Mouse (Mus musculus) embryonic fibroblast, embryonic 13.5 days (primary cell): ENCODE measurements around the gene Slc31a1. TPM values are rescaled to one million over a fixed set of nuclear protein-coding genes. Genes with fewer than 3 reads are reported as not detected.

Experiments used
- H3K27ac ChIP-seq: 2 replicates; pipeline ENCODE4 v1.5.1; 2012; ENCODE audit warnings: low read length, control low read depth, inconsistent platforms; ENCODE audit not compliant: insufficient read depth
- H3K4me1 ChIP-seq: 2 replicates; pipeline ENCODE4 v1.6.1; 2011; ENCODE audit warnings: low read length; ENCODE audit not compliant: control insufficient read depth, insufficient read depth
- H3K4me3 ChIP-seq: 2 replicates; pipeline ENCODE4 v1.5.1; 2011; ENCODE audit warnings: mild to moderate bottlenecking, control low read depth, low read length; ENCODE audit not compliant: insufficient read depth
- CTCF ChIP-seq: IDR thresholded peaks from 2 replicates; pipeline ENCODE4 v1.5.1; 2011; ENCODE audit warnings: mild to moderate bottlenecking, control low read depth, low read length, moderate library complexity, borderline replicate concordance; ENCODE audit not compliant: insufficient read depth
- POLR2A ChIP-seq: IDR thresholded peaks from 2 replicates; pipeline ENCODE4 v1.6.1; 2011; ENCODE audit warnings: low read depth, mild to moderate bottlenecking, control low read depth, low read length, moderate library complexity
- polyA plus RNA-seq: library from polyadenylated mRNA; stranded (reverse); fragments of >200 nt; gene quantifications from 2 replicates; pipeline ENCODE4 v1.2.4, GENCODE M21; 2011; ENCODE audit warnings: low read depth; ENCODE audit not compliant: missing spikeins, insufficient read length

Slc31a1 gene
- polyA plus RNA-seq, 1 experiment = 46.7 TPM

GRCm38 (mm10) chr4:62398956-62399355 lies 38.4 kb downstream of the Slc31a1 start:
- peak overlapping the region; percentile 88 for H3K27ac ChIP-seq

GRCm38 (mm10) chr4:62406133-62406532 lies 45.6 kb downstream of the Slc31a1 start:
- no peaks in the 10 kb centered on the region for H3K4me1 ChIP-seq
- no peak overlapping the region for H3K4me3 ChIP-seq
- no peak overlapping the region for H3K27ac ChIP-seq
- TF ChIP-seq POLR2A (no peak), CTCF (no peak)

More at GRCm38 (mm10) chr4:62398956-62399355, 38.4 kb downstream of the Slc31a1 start:
- H3K4me1 ChIP-seq = peaks cover 7% of the 10 kb centered on the region; the same call in 1 of the 2 replicates
- TF ChIP-seq CTCF (no peak), POLR2A (no peak)
- H3K4me3 ChIP-seq = no peak overlapping the region

- Histone ChIP-seq H3K27ac (peak overlapping the region; percentile 94), H3K4me3 (peak overlapping the region; percentile 75), H3K4me1 (no peaks in the 10 kb centered on the region)
- TF ChIP-seq CTCF (no peak), POLR2A (peak; percentile 46)
Measured at GRCm38 (mm10) chr4:62407730-62408582, 47.4 kb downstream of the Slc31a1 start.

GRCm38 (mm10) chr4:62408601-62409282 lies 48.2 kb downstream of the Slc31a1 start, which contains the start of the genes Cdc26 and Prpf4:
TSS of gene Cdc26 (minus strand) at chr4:62408642.
TSS of gene Prpf4 (plus strand) at chr4:62408797.
- peak within 1 kb of the TSS; percentile 94 for H3K27ac ChIP-seq
- no peak for TF ChIP-seq CTCF
- TF ChIP-seq POLR2A = peak; percentile 75
- peak within 1 kb of the TSS; percentile 90 for H3K4me3 ChIP-seq
- H3K4me1 ChIP-seq = no peaks in the 10 kb centered on the region

- H3K27ac ChIP-seq = no peak overlapping the region
Measured at GRCm38 (mm10) chr4:62409615-62410014, 49.1 kb downstream of the Slc31a1 start.

GRCm38 (mm10) chr4:62410325-62410724 lies 49.8 kb downstream of the Slc31a1 start:
- Histone ChIP-seq H3K4me1 (no peaks in the 10 kb centered on the region), H3K4me3 (peak overlapping the region; percentile 90), H3K27ac (no peak overlapping the region)
- TF ChIP-seq CTCF = no peak
- TF ChIP-seq POLR2A = no peak

More at GRCm38 (mm10) chr4:62409615-62410014, 49.1 kb downstream of the Slc31a1 start:
- Histone ChIP-seq H3K4me3 (peak overlapping the region; percentile 90), H3K4me1 (no peaks in the 10 kb centered on the region)
- no peak for TF ChIP-seq CTCF
- TF ChIP-seq POLR2A = no peak

GRCm38 (mm10) chr4:62411606-62412005 lies 51.1 kb downstream of the Slc31a1 start:
- Histone ChIP-seq H3K4me3 (no peak overlapping the region), H3K4me1 (no peaks in the 10 kb centered on the region), H3K27ac (no peak overlapping the region)
- TF ChIP-seq CTCF = no peak
- TF ChIP-seq POLR2A = no peak

- Histone ChIP-seq H3K4me3 (no peak overlapping the region), H3K4me1 (no peaks in the 10 kb centered on the region), H3K27ac (no peak overlapping the region)
- TF ChIP-seq POLR2A = no peak
- no peak for TF ChIP-seq CTCF
Measured at GRCm38 (mm10) chr4:62418448-62418847, 57.9 kb downstream of the Slc31a1 start.

- no peak for TF ChIP-seq CTCF
- no peak for TF ChIP-seq POLR2A
- H3K4me1 ChIP-seq = no peaks in the 10 kb centered on the region
- H3K4me3 ChIP-seq = no peak overlapping the region
- no peak overlapping the region for H3K27ac ChIP-seq
Measured at GRCm38 (mm10) chr4:62419091-62419490, 58.6 kb downstream of the Slc31a1 start.

- no peaks in the 10 kb centered on the region for H3K4me1 ChIP-seq
- no peak for TF ChIP-seq CTCF
- no peak for TF ChIP-seq POLR2A
- no peak overlapping the region for H3K4me3 ChIP-seq
- no peak overlapping the region for H3K27ac ChIP-seq
Measured at GRCm38 (mm10) chr4:62425891-62426290, 65.4 kb downstream of the Slc31a1 start.
